Mouse (Mus musculus) hindbrain, embryonic 14.5 days (tissue): ENCODE measurements around the gene Dennd4c. TPM values are rescaled to one million over a fixed set of nuclear protein-coding genes. Genes with fewer than 3 reads are reported as not detected.
A peak's percentile ranks its signal among the peaks of the same experiment; 100 is the strongest.

ENCODE experiments used
- ATAC-seq: fragments of 200-750 bp; cut with Nextera tagmentation; 2 replicates; pipeline ENCODE4 v1.8.0; 2017; ENCODE audit warnings: moderate number of reproducible peaks, mild to moderate bottlenecking, moderate TSS enrichment, moderate library complexity; ENCODE audit not compliant: low FRiP score
- DNase-seq: peaks from one replicate; pipeline ENCODE4 v3.0.0-alpha.2; 2015; ENCODE audit warnings: low spot score
- H3K27ac ChIP-seq: fragments of 300-500 bp; sonication (generic); 2 replicates; pipeline ENCODE4 v1.5.1; 2014; ENCODE audit warnings: mild to moderate bottlenecking, moderate library complexity
- H3K27me3 ChIP-seq: fragments of 300-500 bp; sonication (generic); 2 replicates; pipeline ENCODE4 v1.6.1; 2014; ENCODE audit warnings: mild to moderate bottlenecking, low read length, mixed read lengths; ENCODE audit not compliant: control insufficient read depth, insufficient read depth
- H3K36me3 ChIP-seq: fragments of 300-500 bp; sonication (generic); replicated peaks from 2 replicates; pipeline ENCODE4 v1.6.1; 2014; ENCODE audit not compliant: control insufficient read depth, insufficient read depth
- H3K4me1 ChIP-seq: fragments of 300-500 bp; sonication (generic); replicated peaks from 2 replicates; pipeline ENCODE4 v1.6.1; 2014; ENCODE audit warnings: antibody characterized with exemption, low read length, mixed read lengths; ENCODE audit not compliant: control insufficient read depth, insufficient read depth
- H3K4me2 ChIP-seq: fragments of 300-500 bp; sonication (generic); replicated peaks from 2 replicates; pipeline ENCODE4 v1.6.1; 2014; ENCODE audit warnings: mild to moderate bottlenecking, moderate library complexity
- H3K4me3 ChIP-seq: fragments of 300-500 bp; sonication (generic); replicated peaks from 2 replicates; pipeline ENCODE4 v1.5.1; 2014; ENCODE audit warnings: mild to moderate bottlenecking, low read length
- H3K9ac ChIP-seq: fragments of 300-500 bp; sonication (generic); 2 replicates; pipeline ENCODE4 v1.6.1; 2014
- H3K9me3 ChIP-seq: fragments of 300-500 bp; sonication (generic); 2 replicates; pipeline ENCODE4 v1.6.1; 2016; ENCODE audit warnings: low read length; ENCODE audit not compliant: control insufficient read depth
- WGBS: fragments of 180-500 bp; shearing (Covaris S2); extraction: QIAGEN DNeasy Blood & Tissue Kit; methylation state at CpG from one replicate; pipeline ENCODE4 v1.1.7; 2014; 5-methylcytosine and 5-hydroxymethylcytosine counted together
- polyA plus RNA-seq: library from polyadenylated mRNA; unstranded; fragments of >200 nt; fragmentation: Nextera tagmentation; extraction: Ambion mirVana; gene quantifications from 2 replicates; pipeline ENCODE4 v1.2.1, GENCODE M21; 2014

Gene Dennd4c
- polyA plus RNA-seq, 1 experiment from 2014 or later, result 5.3 TPM

DNA sequence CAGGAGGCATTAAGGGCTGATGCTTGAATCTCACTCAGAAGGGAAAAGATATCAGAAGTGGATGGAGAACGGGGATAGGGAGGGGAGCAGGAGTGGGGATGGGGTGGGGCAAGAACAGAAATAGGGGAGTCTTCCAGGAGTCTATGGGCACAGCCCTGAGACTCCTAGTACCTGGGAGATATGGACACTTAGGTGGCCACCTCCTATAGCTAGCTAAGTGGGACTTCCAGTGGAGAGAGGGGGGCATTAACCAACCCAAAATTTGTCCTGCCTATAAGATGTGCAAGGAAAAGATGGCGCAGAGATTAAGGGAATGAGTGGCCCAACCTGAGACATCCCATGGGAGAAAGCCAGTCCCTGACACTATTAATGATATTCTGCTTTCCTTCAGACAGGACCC lies 103.0 kb downstream of the Dennd4c start:
- 92% methylated on average over 2 of the region's 2 CpGs for WGBS
- ATAC-seq, result no peak
- peaks cover 71% of the 10 kb centered on the region for H3K36me3 ChIP-seq
- peaks cover 8% of the 10 kb centered on the region for H3K4me1 ChIP-seq
- H3K4me2 ChIP-seq, result no peak overlapping the region
- no peak overlapping the region for H3K27ac ChIP-seq
- H3K9me3 ChIP-seq, result no peaks in the 10 kb centered on the region
- no peaks in the 10 kb centered on the region for H3K27me3 ChIP-seq
- DNase-seq, result no peak
- no peak overlapping the region for H3K9ac ChIP-seq
- H3K4me3 ChIP-seq, result no peak overlapping the region

DNA sequence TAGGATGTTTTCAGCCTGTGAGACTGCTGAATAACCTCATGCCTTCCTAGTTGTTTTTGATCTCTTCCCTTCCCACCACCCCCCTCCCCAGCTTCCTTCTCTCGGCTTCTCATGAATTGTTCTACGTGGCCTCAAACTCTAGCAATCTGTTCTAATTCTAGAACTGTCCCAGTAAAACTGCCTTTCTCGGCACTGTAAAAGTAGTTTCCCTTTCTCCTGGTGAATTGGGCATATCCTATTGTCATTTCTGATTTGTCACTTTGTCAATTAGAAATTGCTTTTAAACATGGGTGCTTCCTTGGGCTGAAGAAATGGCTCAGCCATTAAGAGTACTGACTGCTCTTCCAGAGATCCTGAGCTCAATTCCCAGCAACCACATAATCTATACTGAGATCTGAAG lies 103.7 kb downstream of the Dennd4c start:
- Histone ChIP-seq H3K27me3 (no peaks in the 10 kb centered on the region), H3K4me2 (no peak overlapping the region), H3K4me3 (no peak overlapping the region), H3K9ac (no peak overlapping the region), H3K36me3 (peaks cover 67% of the 10 kb centered on the region), H3K9me3 (no peaks in the 10 kb centered on the region), H3K27ac (no peak overlapping the region), H3K4me1 (peaks cover 8% of the 10 kb centered on the region)
- DNase-seq, result no peak
- ATAC-seq, result no peak
- 86% methylated on average over 3 of the region's 3 CpGs for WGBS

GRCm38 (mm10) chr4:86852813-86853590 lies 104.6 kb downstream of the Dennd4c start:
- no peak for DNase-seq
- 90% methylated on average over 4 of the region's 4 CpGs for WGBS

GRCm38 (mm10) chr4:86856304-86857112 lies 108.2 kb downstream of the Dennd4c start:
- WGBS, result 2% methylated on average over 50 of the region's 50 CpGs
- Histone ChIP-seq H3K27ac (peak overlapping the region; percentile 95), H3K4me1 (peaks cover 14% of the 10 kb centered on the region), H3K27me3 (no peaks in the 10 kb centered on the region), H3K4me2 (peak overlapping the region; percentile 92), H3K9me3 (no peaks in the 10 kb centered on the region), H3K9ac (peak overlapping the region; percentile 89), H3K4me3 (peak overlapping the region; percentile 79), H3K36me3 (peaks cover 41% of the 10 kb centered on the region)
- ATAC-seq, result no peak
- DNase-seq, result peak; percentile 36

More at GRCm38 (mm10) chr4:86852813-86853590, 104.6 kb downstream of the Dennd4c start:
- no peak overlapping the region for H3K4me3 ChIP-seq
- no peak for ATAC-seq
- peaks cover 9% of the 10 kb centered on the region for H3K4me1 ChIP-seq
- H3K4me2 ChIP-seq, result no peak overlapping the region
- H3K27me3 ChIP-seq, result no peaks in the 10 kb centered on the region
- H3K9me3 ChIP-seq, result no peaks in the 10 kb centered on the region
- H3K36me3 ChIP-seq, result peaks cover 57% of the 10 kb centered on the region
- H3K9ac ChIP-seq, result no peak overlapping the region
- H3K27ac ChIP-seq, result no peak overlapping the region

DNA sequence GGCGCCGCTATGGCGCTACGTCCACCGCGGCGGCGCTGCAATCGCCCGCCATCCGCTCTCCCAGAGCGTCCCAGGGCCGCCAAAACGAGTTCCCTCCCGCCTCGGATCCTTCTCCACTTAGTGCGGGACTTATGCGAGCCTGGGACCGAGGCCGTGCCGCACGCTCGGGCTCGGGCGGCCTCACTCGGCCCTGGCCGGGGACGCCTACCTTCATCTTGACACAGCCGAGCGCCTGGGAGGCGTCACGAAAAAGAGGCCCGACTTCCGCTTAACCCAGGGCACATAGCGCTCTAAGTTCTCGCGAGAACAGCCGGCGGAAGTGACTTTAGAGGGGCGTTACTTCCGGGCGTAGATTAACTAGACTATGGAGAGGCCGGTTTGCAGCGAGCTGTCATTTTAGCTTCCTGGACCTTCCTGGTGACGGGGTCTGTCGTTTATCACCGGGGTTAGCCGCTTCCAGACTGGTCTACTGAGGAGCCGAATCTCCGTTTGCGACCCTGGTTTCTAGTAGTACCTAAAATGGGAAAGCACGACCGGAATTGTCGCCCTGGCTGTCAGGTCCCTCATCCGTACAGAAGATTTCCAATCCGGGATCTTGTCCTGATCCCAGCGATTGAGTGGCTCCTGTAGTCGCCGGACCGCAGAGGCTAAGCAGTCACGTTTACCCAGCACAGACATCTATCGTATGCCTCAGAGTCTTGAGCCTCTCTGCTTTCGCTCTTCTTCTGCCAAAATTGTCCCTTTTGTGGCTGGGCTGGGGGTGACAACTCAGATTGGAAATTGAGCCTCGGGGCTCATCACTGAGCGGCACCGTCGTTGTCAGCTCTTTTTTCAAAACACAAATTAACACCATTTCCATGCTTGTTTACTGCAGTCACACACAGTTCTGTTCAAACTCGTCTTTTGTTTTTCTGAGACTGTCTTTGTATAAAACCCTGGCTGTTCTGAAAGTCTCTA lies 109.0 kb downstream of the Dennd4c start, which contains the start of gene Rps6:
Rps6 (minus strand) TSS at position 300 of the 957 bp plus-strand sequence.
- H3K4me3 ChIP-seq, result peak within 1 kb of the TSS; percentile 79
- peak within 1 kb of the TSS; percentile 89 for H3K9ac ChIP-seq
- no peaks in the 10 kb centered on the region for H3K27me3 ChIP-seq
- DNase-seq, result peak; percentile 99
- no peaks in the 10 kb centered on the region for H3K9me3 ChIP-seq
- peak within 1 kb of the TSS; percentile 92 for H3K4me2 ChIP-seq
- peaks cover 14% of the 10 kb centered on the region for H3K4me1 ChIP-seq
- peak within 1 kb of the TSS; percentile 95 for H3K27ac ChIP-seq
- ATAC-seq, result peak; percentile 99
- WGBS, result under 1% methylated on average over 68 of the region's 68 CpGs
- H3K36me3 ChIP-seq, result peaks cover 33% of the 10 kb centered on the region

DNA sequence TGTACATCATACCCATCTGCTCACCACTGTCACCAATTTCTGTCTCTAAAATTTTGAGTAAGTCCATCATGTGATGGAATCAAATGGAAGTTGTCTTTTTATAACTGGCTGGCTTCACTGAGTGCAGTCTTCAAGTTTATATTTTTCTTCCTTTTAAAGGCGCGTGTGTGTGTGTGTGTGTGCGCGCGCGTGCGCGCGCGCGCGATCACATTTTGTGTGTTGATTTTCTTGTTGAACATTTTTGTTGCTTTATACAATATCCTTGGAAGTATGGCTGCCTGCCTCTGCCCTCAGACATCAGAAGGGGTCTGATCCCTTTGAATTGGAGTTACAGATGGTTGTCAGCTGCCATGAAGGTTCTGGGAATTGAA lies 109.7 kb downstream of the Dennd4c start:
- Histone ChIP-seq H3K36me3 (peaks cover 27% of the 10 kb centered on the region), H3K27me3 (no peaks in the 10 kb centered on the region), H3K4me2 (peak overlapping the region; percentile 85), H3K9me3 (no peaks in the 10 kb centered on the region), H3K4me3 (peak overlapping the region; percentile 79), H3K4me1 (peaks cover 14% of the 10 kb centered on the region), H3K9ac (peak overlapping the region; percentile 89), H3K27ac (peak overlapping the region; percentile 95)
- 52% methylated on average over 12 of the region's 12 CpGs for WGBS
- ATAC-seq (no peak; the same call in 1 of the 2 replicates), DNase-seq (peak; percentile 31)

- H3K27ac ChIP-seq, result no peak overlapping the region
- 81% methylated on average over 5 of the region's 5 CpGs for WGBS
- ATAC-seq (no peak), DNase-seq (no peak)
- H3K9me3 ChIP-seq, result no peaks in the 10 kb centered on the region
- H3K36me3 ChIP-seq, result no peaks in the 10 kb centered on the region
- H3K9ac ChIP-seq, result no peak overlapping the region
- H3K4me3 ChIP-seq, result no peak overlapping the region
- H3K4me1 ChIP-seq, result no peaks in the 10 kb centered on the region
- no peaks in the 10 kb centered on the region for H3K27me3 ChIP-seq
- no peak overlapping the region for H3K4me2 ChIP-seq
These were observed 115.7 kb downstream of the Dennd4c start for GRCm38 (mm10) chr4:86864087-86864486.

GRCm38 (mm10) chr4:86871988-86872387 lies 123.6 kb downstream of the Dennd4c start:
- H3K9me3 ChIP-seq, result no peaks in the 10 kb centered on the region
- H3K9ac ChIP-seq, result no peak overlapping the region
- H3K27ac ChIP-seq, result no peak overlapping the region
- no peaks in the 10 kb centered on the region for H3K27me3 ChIP-seq
- H3K4me2 ChIP-seq, result no peak overlapping the region
- DNase-seq, result no peak
- no peaks in the 10 kb centered on the region; the same call in 1 of the 2 replicates for H3K4me1 ChIP-seq
- H3K36me3 ChIP-seq, result no peaks in the 10 kb centered on the region
- no peak for ATAC-seq
- H3K4me3 ChIP-seq, result no peak overlapping the region
